Mouse (Mus musculus): Measurements from ENCODE around the gene Rnft1. TPM values are rescaled to one million over a fixed set of nuclear protein-coding genes. Genes with fewer than 3 reads are reported as not detected.
"Not testable (repeated sequence)": the region's sequence is repeated elsewhere in the genome, so short reads cannot be mapped to it uniquely, and the experiment has no call there.

Rnft1 gene
- 19.7 and 25.1 TPM in 2 replicates for polyA plus RNA-seq (2016; fragmentation: Nextera tagmentation; extraction: Ambion mirVana)

GRCm38 (mm10) chr11:86484101-86484868 lies at the start of gene Rnft1:
TSS of gene Rnft1 (plus strand) at chr11:86484657.
- Histone ChIP-seq H3K4me3 (peak within 1 kb of the TSS; percentile 62), H3K9me3 (no peaks in the 10 kb centered on the region), H3K27me3 (ENCODE audit: insufficient read depth, poor library complexity, severe bottlenecking) (no peaks in the 10 kb centered on the region), H3K36me3 (peaks cover 6% of the 10 kb centered on the region), H3K27ac (peak within 1 kb of the TSS; percentile 89), H3K4me1 (replicated peaks) (peaks cover 14% of the 10 kb centered on the region)
- DNase-seq (ENCODE audit: low spot score): peak; percentile 99
- WGBS: under 1% methylated on average over 68 of the region's 68 CpGs

- peaks cover 5% of the 10 kb centered on the region; the same call in 1 of the 2 replicates for H3K4me1 ChIP-seq (replicated peaks)
- H3K27me3 ChIP-seq (ENCODE audit: insufficient read depth, poor library complexity, severe bottlenecking): no peaks in the 10 kb centered on the region; the same call in 1 of the 2 replicates
- no peaks in the 10 kb centered on the region for H3K36me3 ChIP-seq
- no peak overlapping the region for H3K4me3 ChIP-seq
- H3K9me3 ChIP-seq: no peaks in the 10 kb centered on the region
- peak; percentile 38 for DNase-seq (ENCODE audit: low spot score)
- no peak overlapping the region for H3K27ac ChIP-seq
- WGBS: 28% methylated on average over 5 of the region's 5 CpGs
Observed at GRCm38 (mm10) chr11:86436843-86437242, 47.6 kb upstream of the Rnft1 start.

DNA sequence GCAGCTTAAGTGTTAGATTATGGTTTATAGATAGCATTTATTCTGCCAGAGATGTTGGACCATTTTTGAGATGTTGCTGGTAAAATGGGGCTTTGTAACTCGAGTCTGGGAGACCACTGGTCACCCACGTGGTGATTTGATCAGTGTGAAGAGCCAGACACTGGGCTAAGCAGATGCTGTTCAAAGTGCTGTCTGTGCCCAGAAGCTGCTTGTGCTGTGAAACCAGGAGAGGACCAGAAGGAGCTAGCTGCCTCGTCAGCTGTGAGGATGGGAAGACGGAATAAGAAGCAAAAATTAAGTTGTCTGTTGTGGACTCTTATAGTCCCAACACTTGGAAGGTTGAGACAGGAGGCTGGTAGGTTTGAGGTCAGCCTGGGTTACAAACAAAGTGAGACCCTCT lies 46.2 kb upstream of the Rnft1 start:
- DNase-seq (ENCODE audit: low spot score): no peak
- no peaks in the 10 kb centered on the region for H3K9me3 ChIP-seq
- 64% methylated on average over 4 of the region's 4 CpGs for WGBS

DNA sequence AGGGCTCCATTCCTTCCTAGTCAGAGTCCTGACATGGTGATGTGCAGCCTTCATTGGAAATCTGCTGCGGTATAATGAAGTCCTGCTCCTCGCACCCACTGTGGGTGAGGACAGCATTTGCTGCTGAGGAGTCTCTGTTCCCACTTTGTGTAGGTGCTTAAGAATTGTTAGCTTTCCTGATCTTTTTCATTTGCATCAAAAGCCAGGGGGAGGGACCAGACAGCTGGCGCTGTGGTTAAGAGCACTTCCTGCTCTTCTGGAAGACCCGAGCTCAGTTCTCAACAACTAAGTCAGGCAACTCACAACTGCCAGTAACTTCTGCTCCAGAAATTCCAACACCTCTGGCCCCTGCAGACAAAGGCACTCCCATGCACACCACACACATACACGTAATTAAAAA lies 43.7 kb upstream of the Rnft1 start:
- Histone ChIP-seq H3K36me3 (no peaks in the 10 kb centered on the region), H3K27ac (no peak overlapping the region), H3K4me1 (replicated peaks) (peaks cover 5% of the 10 kb centered on the region; the same call in 1 of the 2 replicates), H3K4me3 (no peak overlapping the region), H3K27me3 (ENCODE audit: insufficient read depth, poor library complexity, severe bottlenecking) (no peaks in the 10 kb centered on the region; the same call in 1 of the 2 replicates), H3K9me3 (no peaks in the 10 kb centered on the region)
- WGBS: 77% methylated on average over 5 of the region's 5 CpGs
- no peak for DNase-seq (ENCODE audit: low spot score)

More for the DNA sequence above, 46.2 kb upstream of the Rnft1 start:
- peaks cover 5% of the 10 kb centered on the region; the same call in 1 of the 2 replicates for H3K4me1 ChIP-seq (replicated peaks)
- H3K4me3 ChIP-seq: no peak overlapping the region
- no peaks in the 10 kb centered on the region for H3K36me3 ChIP-seq
- H3K27me3 ChIP-seq (ENCODE audit: insufficient read depth, poor library complexity, severe bottlenecking): no peaks in the 10 kb centered on the region; the same call in 1 of the 2 replicates
- no peak overlapping the region for H3K27ac ChIP-seq

DNA sequence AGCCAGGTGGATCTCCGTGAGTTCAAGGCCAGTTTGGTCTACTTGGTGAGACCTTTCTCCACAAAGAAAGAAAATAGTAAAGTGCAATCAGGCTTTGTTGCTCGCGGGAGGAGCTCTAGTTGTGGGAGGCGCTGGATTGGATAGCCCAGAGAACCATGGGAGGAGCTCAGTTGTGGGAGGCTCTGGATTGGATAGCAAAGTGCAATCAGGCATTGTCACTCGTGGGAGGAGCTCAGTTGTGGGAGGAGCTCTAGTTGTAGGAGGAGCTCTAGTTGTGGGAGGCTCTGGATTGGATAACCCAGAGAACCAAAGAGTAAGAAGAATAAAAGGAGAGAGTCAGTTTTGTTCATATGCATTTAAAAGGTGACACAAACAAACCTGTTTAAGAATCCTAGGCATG lies 30.5 kb upstream of the Rnft1 start:
- no peaks in the 10 kb centered on the region for H3K36me3 ChIP-seq
- no peak for DNase-seq (ENCODE audit: low spot score)
- H3K4me1 ChIP-seq (replicated peaks): no peaks in the 10 kb centered on the region
- no peak overlapping the region for H3K4me3 ChIP-seq
- 91% methylated on average over 5 of the region's 5 CpGs for WGBS
- H3K27me3 ChIP-seq (ENCODE audit: insufficient read depth, poor library complexity, severe bottlenecking): no peaks in the 10 kb centered on the region
- no peaks in the 10 kb centered on the region for H3K9me3 ChIP-seq
- no peak overlapping the region for H3K27ac ChIP-seq

DNA sequence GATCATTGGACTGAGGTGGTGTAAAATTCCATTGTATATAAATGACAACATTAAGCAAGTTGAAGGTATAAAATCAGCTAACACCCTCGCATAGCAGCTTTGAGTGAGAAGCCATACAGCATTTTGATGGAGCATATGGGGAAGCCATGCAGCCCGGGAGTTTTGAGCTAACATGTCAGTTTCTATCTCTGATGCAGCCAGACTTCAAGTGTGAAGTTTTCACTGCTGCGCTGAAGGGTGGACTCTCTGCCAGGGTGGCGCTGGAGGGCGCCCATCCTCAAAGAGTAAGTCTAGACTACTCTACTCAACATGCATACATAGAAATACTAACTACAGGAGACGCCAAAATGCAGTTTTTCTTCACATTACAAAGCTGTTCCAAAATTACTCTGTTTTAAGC lies 26.9 kb upstream of the Rnft1 start:
- no peaks in the 10 kb centered on the region for H3K36me3 ChIP-seq
- WGBS: 85% methylated on average over 6 of the region's 6 CpGs
- no peaks in the 10 kb centered on the region for H3K9me3 ChIP-seq

DNA sequence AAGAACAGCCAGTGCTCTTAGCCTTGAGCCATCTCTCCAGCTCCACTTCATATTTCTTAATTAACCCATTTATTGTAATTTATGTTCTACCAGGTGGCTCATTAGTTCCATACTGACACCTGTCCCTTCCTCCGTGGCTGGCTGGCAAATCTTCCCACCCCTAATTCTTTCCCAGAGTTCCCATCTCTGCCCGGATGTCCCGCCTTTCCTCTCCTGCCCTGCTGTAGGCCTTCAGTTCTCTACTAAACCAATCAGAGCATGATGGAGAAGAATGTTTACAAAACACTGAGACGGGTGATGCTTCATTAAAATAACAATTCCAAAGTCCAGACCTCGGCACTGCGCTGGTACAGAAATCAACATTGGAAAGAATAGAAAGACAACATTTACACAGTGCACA lies 25.6 kb upstream of the Rnft1 start:
- no peaks in the 10 kb centered on the region for H3K9me3 ChIP-seq
- H3K27ac ChIP-seq: no peak overlapping the region
- H3K4me3 ChIP-seq: no peak overlapping the region
- WGBS: 91% methylated on average over 6 of the region's 6 CpGs
- no peaks in the 10 kb centered on the region for H3K4me1 ChIP-seq (replicated peaks)
- no peaks in the 10 kb centered on the region for H3K36me3 ChIP-seq
- no peak for DNase-seq (ENCODE audit: low spot score)
- H3K27me3 ChIP-seq (ENCODE audit: insufficient read depth, poor library complexity, severe bottlenecking): no peaks in the 10 kb centered on the region

More for the DNA sequence above, 26.9 kb upstream of the Rnft1 start:
- Histone ChIP-seq H3K4me1 (replicated peaks) (no peaks in the 10 kb centered on the region), H3K27me3 (ENCODE audit: insufficient read depth, poor library complexity, severe bottlenecking) (no peaks in the 10 kb centered on the region), H3K4me3 (no peak overlapping the region), H3K27ac (no peak overlapping the region)
- DNase-seq (ENCODE audit: low spot score): no peak

DNA sequence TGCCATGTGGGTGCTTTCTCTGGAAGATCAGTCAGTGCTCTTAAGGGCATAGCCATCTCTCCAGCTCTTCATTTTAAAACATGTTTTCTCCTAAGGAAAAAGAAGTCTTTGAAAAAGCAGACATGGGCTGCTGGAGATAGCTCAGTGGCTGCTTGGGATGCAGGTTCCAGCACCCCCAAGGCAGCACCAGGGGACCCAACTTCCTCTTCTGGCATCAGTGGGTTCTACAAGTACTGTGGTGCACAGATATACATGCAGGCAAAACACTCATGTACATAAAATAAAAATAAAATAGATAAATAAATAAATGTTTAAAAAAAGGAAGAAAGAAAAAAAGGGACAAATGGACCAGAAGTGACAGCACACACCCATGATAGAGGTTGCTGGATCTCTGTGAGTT lies 21.9 kb upstream of the Rnft1 start:
- no peak overlapping the region for H3K27ac ChIP-seq
- DNase-seq (ENCODE audit: low spot score): no peak
- no peaks in the 10 kb centered on the region for H3K36me3 ChIP-seq
- H3K9me3 ChIP-seq: no peaks in the 10 kb centered on the region
- no peak overlapping the region for H3K4me3 ChIP-seq
- H3K4me1 ChIP-seq (replicated peaks): no peaks in the 10 kb centered on the region
- H3K27me3 ChIP-seq (ENCODE audit: insufficient read depth, poor library complexity, severe bottlenecking): no peaks in the 10 kb centered on the region

DNA sequence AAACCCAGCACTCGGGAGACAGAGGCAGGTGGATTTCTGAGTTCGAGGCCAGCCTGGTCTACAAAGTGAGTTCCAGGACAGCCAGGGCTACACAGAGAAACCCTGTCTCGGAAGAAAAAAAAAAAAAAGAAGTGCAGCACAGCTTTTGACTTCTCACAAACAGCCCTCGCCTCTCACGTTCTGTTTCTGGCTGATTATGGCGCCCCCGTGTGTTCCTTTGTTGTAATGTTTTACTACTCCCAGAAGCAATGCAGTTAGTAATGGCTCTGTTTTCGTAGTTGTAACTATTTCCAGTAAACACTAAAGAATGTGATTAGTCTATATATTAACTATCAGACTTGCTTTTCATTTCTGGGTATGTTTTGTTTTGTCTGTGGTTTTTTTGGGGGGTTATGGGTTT lies 20.2 kb upstream of the Rnft1 start:
- not testable (repeated sequence) for H3K27ac ChIP-seq; H3K27me3 ChIP-seq (ENCODE audit: insufficient read depth, poor library complexity, severe bottlenecking); H3K9me3 ChIP-seq; H3K4me3 ChIP-seq; H3K4me1 ChIP-seq (replicated peaks); H3K36me3 ChIP-seq
- DNase-seq (ENCODE audit: low spot score): peak; percentile 69
- 21% methylated on average over 8 of the region's 8 CpGs for WGBS

DNA sequence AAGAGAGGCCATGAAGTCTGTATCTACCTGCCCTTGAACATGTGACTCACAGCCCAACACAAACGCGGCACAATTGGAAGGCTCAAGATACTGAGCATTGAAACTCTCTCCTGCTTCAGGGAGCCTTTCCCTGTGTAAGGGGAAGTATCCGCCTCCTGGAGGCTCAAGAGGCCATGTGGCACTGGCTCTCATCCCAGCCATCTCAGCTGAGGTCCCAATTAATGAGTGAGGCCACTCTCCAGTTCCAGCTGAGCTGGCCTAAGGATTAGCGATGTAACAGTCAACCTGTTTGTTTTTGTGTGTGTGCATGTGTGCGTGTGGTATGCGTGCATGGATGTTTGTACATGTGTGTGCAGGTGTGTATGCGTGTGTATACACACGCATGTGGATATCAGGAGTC lies 16.1 kb upstream of the Rnft1 start:
- H3K9me3 ChIP-seq: no peaks in the 10 kb centered on the region
- 84% methylated on average over 8 of the region's 8 CpGs for WGBS
- no peaks in the 10 kb centered on the region for H3K27me3 ChIP-seq (ENCODE audit: insufficient read depth, poor library complexity, severe bottlenecking)
- peaks cover 8% of the 10 kb centered on the region for H3K4me1 ChIP-seq (replicated peaks)
- no peak overlapping the region for H3K4me3 ChIP-seq
- no peak for DNase-seq (ENCODE audit: low spot score)
- H3K27ac ChIP-seq: no peak overlapping the region
- no peaks in the 10 kb centered on the region for H3K36me3 ChIP-seq

- Histone ChIP-seq H3K27me3 (ENCODE audit: insufficient read depth, poor library complexity, severe bottlenecking) (no peaks in the 10 kb centered on the region), H3K9me3 (no peaks in the 10 kb centered on the region), H3K27ac (no peak overlapping the region), H3K4me3 (no peak overlapping the region), H3K36me3 (no peaks in the 10 kb centered on the region), H3K4me1 (replicated peaks) (peaks cover 8% of the 10 kb centered on the region)
- DNase-seq (ENCODE audit: low spot score): no peak
- whole genome bisulfite sequencing: 78% methylated on average over 4 of the region's 4 CpGs
Observed at GRCm38 (mm10) chr11:86468971-86469370, 15.5 kb upstream of the Rnft1 start.

GRCm38 (mm10) chr11:86471785-86472184 lies 12.7 kb upstream of the Rnft1 start:
- Histone ChIP-seq H3K4me1 (replicated peaks) (peaks cover 8% of the 10 kb centered on the region), H3K9me3 (no peaks in the 10 kb centered on the region), H3K4me3 (no peak overlapping the region), H3K27me3 (ENCODE audit: insufficient read depth, poor library complexity, severe bottlenecking) (no peaks in the 10 kb centered on the region), H3K27ac (no peak overlapping the region), H3K36me3 (no peaks in the 10 kb centered on the region)
- WGBS: 74% methylated on average over 6 of the region's 6 CpGs
- DNase-seq (ENCODE audit: low spot score): no peak

- H3K4me1 ChIP-seq (replicated peaks): peaks cover 8% of the 10 kb centered on the region
- 57% methylated on average over 7 of the region's 7 CpGs for WGBS
- no peaks in the 10 kb centered on the region for H3K27me3 ChIP-seq (ENCODE audit: insufficient read depth, poor library complexity, severe bottlenecking)
- no peak for DNase-seq (ENCODE audit: low spot score)
- no peaks in the 10 kb centered on the region for H3K36me3 ChIP-seq
- H3K9me3 ChIP-seq: no peaks in the 10 kb centered on the region
- no peak overlapping the region for H3K4me3 ChIP-seq
- H3K27ac ChIP-seq: no peak overlapping the region
Observed at GRCm38 (mm10) chr11:86472771-86473171, 11.7 kb upstream of the Rnft1 start.
